Mouse (Mus musculus) T-helper 2 cell (primary cell): ENCODE measurements around the gene Tchhl1.

Experiments
- in situ Hi-C: fragments of 300-600 bp; cut with MboI, MseI; formaldehyde crosslinking; loops from one replicate; pipeline ENCODE4 v1.15.1; 2025; ENCODE audit warnings: high pct_unique_total_duplicates

The Tchhl1 gene

DNA sequence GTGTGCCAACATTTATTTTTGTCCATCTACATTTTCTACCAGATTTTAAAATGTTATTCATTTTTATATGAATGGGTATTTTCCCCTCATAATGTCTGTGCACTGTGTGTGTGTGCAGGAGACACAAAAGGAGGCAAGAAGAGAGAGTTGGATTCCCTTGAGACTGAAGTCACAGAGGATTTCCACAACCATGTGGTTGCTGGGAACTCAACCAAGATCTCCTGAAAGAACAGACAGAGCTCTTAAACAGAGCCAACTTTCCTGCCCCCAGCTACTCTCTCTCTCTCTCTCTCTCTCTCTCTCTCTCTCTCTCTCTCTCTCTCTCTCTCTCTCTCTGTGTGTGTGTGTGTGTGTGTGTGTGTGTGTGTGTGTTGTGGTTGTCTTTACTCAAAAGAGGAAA is 30.6 kb downstream of the Tchhl1 start:
- in situ Hi-C loops = no loop called here

DNA sequence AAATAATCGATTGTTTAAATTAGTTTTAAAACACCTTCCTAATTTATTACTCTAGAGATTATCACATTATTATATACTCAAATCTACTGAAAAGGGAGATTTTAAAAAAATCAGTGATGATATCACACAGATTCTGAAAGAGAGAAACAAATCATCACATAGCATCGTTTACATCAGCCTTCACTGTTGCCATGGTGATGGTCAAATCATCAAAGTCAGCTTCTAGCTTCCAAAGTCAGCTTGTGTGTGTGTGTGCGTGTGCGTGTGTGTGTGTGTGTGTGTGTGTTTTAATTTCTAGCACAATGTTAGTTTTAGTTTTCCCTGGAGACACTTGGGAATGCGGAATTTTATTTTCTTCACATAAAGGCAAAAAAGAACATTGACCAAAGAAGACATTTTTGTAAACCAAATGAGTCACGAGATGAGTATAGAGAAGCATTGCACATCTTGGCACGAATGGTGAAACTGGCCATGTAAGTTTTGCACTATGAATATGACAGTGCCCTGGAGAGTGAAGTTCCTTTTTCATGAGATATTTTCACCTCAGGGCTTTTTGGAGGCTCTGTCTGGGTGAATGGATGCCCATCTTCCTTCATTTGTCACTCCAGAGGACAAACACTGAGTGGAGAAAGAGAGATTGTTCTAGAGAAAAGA is 36.1 kb downstream of the Tchhl1 start:
- in situ Hi-C loops = loop anchor here (5.0 kb wide), 1 partner anchor 48 kb away; no protein-coding TSS in a partner anchor

GRCm38 (mm10) chr3:93505960-93506863 is 37.7 kb downstream of the Tchhl1 start:
- in situ Hi-C loops = loop anchor here (5.0 kb wide), 1 partner anchor 46 kb away; no protein-coding TSS in a partner anchor

- in situ Hi-C loops = loop anchor here (5.0 kb wide), 1 partner anchor 45 kb away; no protein-coding TSS in a partner anchor
Observed at GRCm38 (mm10) chr3:93506881-93507325, 38.3 kb downstream of the Tchhl1 start.

DNA sequence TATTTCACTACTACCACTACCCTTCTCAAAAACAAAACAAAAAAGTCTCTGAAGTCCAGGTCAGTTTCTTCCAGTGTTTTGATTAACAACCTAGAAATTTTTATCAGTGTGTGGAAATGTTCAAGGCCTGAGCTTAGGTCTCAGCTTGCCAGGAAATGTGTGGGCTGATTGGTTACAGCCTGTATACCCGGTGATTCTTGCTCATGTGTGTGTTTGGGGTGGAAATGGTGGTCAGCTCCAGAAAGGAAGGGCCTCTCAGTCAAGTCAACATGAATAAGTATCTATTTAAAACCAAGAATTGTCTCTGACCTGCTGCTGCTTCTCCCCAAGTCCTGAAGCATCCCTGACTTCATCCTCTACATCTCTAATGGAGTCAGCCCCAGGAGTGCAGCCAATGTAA is 40.7 kb downstream of the Tchhl1 start:
- in situ Hi-C loops = loop anchor here (5.0 kb wide), 1 partner anchor 43 kb away; no protein-coding TSS in a partner anchor

GRCm38 (mm10) chr3:93511036-93511435 is 42.5 kb downstream of the Tchhl1 start:
- in situ Hi-C loops = no loop called here

GRCm38 (mm10) chr3:93511801-93512200 is 43.2 kb downstream of the Tchhl1 start:
- in situ Hi-C loops = no loop called here

DNA sequence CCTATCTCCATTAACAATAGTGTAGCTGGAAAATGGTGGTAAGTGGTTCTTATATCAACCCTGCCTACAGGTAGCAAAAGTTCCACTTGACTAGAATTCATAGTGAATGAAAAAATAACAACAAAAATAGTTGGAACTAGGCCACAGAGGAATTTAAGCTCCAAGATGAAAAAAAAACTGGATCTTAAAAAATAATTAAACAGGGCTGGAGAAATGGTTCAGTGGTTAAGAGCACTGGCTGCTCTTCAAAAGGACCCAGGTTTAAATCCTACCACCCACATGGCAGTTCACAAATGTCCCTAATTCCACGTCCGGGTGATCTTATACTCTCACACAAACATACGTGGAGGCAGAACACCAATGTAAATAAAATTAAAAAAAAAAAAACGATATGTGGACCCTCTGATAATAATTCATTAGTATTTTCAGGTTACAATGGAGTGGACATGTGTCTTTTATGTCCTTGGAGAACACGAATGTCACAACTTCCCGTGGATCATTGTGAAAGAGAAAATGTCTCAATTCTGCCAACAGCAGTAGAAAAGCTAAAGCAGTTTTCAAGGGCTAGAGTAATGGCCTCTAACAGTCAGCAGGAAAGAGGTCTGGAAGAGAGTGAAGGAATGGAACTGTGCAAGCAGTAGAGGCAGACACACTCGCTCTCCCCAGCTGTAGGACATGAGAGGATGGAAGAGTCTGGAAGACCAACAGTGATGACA is 44.0 kb downstream of the Tchhl1 start:
- in situ Hi-C loops = no loop called here

DNA sequence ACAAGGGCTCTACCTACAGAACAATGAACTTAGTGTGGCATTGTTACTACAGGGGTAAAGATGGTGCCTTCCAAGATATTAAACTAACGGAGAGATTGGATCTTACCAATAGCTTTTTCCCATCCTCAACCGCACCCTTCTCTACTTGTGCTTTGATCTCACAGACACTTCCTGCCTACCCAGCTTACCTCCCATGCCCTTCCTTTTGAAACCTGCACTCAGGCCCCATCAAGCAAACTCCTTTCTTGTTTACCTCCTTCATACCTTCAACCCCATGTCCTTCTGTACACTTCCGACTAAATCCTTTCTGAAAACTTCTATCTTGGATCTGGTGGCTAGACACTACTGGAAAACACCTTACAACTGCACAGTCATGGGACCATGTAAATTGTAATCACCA is 46.1 kb downstream of the Tchhl1 start:
- in situ Hi-C loops = no loop called here

DNA sequence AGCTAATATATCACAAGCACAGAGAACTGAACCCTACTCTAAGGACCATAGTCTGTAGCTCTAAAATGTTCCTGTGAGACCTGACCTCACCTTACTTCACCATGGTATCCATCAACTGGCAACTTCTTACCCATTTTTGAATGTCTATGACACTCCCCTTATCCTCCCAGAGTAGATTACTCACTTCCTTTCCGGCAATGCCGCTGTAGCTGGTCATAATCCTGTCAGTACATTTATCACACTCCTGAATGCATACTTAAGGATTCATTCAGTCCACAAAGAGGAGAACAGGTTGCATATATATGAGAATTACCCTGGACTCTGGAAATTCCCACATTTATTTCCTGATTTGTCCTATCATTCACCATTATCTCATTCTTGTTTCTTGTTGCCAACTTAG is 48.8 kb downstream of the Tchhl1 start:
- in situ Hi-C loops = no loop called here

GRCm38 (mm10) chr3:93519856-93520329 is 51.3 kb downstream of the Tchhl1 start:
- in situ Hi-C loops = no loop called here

DNA sequence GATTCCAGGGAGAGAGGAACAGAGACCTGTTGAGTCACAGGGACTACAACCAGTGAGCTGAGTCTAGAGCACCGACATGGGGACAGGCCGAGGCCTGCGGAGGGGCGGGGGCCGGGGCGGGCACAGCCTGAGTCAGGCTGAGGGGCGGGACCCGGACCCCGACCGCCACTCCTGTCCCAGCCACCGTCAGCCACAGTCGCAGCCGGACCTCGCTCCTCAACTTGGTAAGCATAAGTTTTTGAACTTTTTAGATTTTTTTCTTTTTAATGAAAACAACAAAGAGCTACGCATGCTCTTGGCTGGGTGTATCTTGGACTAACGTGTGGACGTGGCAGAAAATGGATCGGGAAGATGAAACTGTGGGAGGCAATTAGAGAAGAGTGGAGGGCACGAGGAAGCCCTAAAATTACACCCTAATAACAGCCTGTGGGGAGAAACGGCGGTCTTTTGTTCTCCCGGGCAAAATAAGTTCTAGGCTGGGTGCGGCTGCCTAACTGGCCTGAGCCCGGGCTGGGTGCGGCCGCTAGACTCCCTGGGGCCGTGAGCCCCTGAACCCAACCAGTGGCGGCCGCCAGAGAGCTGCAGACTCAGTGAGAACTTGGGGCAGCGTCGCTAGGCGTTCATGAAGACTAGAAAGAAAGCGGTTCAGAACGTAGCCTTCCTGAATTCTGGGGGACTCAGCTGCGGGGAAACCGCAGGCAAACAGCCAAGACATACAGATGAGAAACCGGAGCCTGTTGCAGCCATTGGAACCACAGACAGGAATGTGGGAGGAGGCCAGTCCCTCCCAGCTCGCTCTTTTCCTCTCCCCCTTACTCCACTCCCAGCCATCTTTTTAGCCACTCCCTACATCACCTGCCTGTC is 52.0 kb downstream of the Tchhl1 start, which contains the start of gene S100a11:
Gene S100a11, plus strand, starts transcription at position 159 of the 864 bp plus-strand sequence.
- in situ Hi-C loops = no loop called here
